Mouse (Mus musculus) C2C12 (cell line): ENCODE data around the gene Ppp2ca.

Source experiments
- CEBPB ChIP-seq: IDR thresholded peaks from one replicate; pipeline ENCODE4 v1.6.1; 2011; ENCODE audit warnings: low read depth, mild to moderate bottlenecking, control low read depth, moderate library complexity
- CTCF ChIP-seq: IDR thresholded peaks from one replicate; pipeline ENCODE4 v1.5.1; 2011; ENCODE audit not compliant: control insufficient read depth, insufficient read depth, insufficient read length
- USF1 ChIP-seq: IDR thresholded peaks from one replicate; pipeline ENCODE4 v1.6.1; 2011; ENCODE audit warnings: low read depth, mild to moderate bottlenecking, control low read depth, moderate library complexity

DNA sequence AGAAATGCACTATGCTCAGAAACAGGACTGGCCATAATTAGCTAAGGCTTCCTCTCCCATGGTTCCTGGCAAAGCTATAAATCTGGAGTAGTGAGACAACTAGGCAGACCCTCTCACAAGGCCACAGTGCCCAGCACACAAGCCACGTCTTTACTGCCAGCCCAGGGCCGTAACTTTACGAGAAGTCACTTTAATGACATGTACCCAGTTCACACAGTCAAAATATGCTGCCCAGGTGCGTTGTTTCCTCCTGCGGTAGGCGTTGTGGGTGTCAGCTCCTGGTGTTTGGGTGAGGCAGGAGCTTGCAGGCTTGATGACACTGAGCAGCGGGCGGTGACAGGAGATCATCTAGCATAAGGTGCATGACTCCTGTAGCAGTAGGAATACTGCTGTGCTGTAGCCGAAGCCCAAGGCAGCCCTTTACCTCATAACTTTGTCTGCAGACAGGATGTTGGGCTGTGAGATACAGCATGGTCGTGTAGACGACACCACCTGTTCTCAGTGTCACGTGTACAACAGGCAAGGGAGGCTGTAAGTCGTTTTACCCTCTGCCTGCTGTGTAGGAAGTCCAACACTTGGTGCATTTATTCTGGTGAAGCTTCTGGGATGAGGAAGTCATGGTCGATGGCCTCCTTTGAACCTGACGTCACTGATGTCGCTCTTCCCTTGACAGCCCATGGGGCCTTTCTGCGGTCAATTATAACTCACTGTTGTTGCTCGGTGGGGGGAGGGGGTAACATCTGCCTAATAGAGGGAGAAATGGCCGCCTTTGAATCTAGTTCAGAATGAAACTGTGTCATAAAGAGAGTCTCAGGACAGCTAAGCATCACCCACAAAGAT is 22.5 kb upstream of the Ppp2ca start:
- no peak for TF ChIP-seq CTCF
- no peak for TF ChIP-seq USF1
- TF ChIP-seq CEBPB = no peak
